Mouse (Mus musculus): ENCODE measurements around the gene Ofd1. TPM values are rescaled to one million over a fixed set of nuclear protein-coding genes. Genes with fewer than 3 reads are reported as not detected.

Gene Ofd1
- polyA plus RNA-seq, 1 experiment from 2014 or later = 9.1 TPM

DNA sequence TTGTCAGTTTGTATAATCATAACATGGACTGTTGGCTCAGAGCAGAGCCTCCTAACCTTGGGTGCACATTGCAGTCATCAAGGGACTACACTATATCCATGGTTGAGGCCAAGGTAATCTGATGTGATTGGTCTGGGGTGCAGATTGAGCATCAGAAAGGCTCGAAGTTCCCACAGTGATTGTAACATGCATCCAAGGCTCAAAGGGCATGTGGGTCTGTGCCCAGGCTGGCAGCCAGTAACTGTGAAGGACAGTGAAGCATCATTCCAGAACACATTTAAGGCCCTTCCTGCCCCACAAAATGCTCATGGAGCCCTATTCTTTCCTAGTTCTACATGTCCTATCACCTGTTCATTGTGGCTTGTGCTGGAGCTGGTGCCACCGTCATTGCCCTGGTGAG is 56.9 kb downstream of the Ofd1 start:
- Histone ChIP-seq H3K4me1 (replicated peaks; ENCODE audit: control insufficient read depth, insufficient read depth, low read length) (no peaks in the 10 kb centered on the region), H3K9me3 (ENCODE audit: control insufficient read depth, low read length) (no peaks in the 10 kb centered on the region), H3K9ac (ENCODE audit: low read depth, low read length) (no peak overlapping the region), H3K27me3 (ENCODE audit: control insufficient read depth, insufficient read depth, low read length) (peaks cover 3% of the 10 kb centered on the region; the same call in 1 of the 2 replicates), H3K4me2 (replicated peaks; ENCODE audit: low read depth, low read length) (no peak overlapping the region), H3K27ac (ENCODE audit: low read depth, low read length) (no peak overlapping the region), H3K36me3 (ENCODE audit: control insufficient read depth, insufficient read depth, low read length) (no peaks in the 10 kb centered on the region), H3K4me3 (ENCODE audit: low read depth, low read length) (no peak overlapping the region)
- ATAC-seq (ENCODE audit: low FRiP score) (no peak), DNase-seq (ENCODE audit: low spot score) (no peak)
- 88% methylated on average over 2 of the region's 2 CpGs for WGBS

DNA sequence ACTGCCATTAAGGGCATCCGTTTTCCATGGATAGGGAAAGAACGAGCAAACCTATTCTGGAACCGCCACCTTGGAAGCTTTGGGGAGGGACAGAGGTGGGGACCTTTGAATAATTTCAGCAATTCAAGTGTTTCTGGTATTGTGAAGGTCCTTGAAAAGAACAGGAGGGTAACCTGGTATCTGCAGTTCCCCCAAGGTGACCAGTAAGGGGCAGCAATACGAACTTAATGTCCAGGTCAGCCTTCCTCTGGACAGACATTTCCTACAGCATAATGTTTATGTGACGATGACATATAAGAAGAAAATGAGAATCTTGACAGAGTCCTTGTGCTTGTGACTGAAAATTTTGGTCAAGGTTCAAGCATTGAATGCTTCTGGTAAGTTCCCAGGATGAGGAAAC is 61.9 kb downstream of the Ofd1 start:
- Histone ChIP-seq H3K4me3 (ENCODE audit: low read depth, low read length) (no peak overlapping the region), H3K27me3 (ENCODE audit: control insufficient read depth, insufficient read depth, low read length) (peaks cover 3% of the 10 kb centered on the region; the same call in 1 of the 2 replicates), H3K27ac (ENCODE audit: low read depth, low read length) (no peak overlapping the region), H3K36me3 (ENCODE audit: control insufficient read depth, insufficient read depth, low read length) (no peaks in the 10 kb centered on the region), H3K4me1 (replicated peaks; ENCODE audit: control insufficient read depth, insufficient read depth, low read length) (no peaks in the 10 kb centered on the region), H3K4me2 (replicated peaks; ENCODE audit: low read depth, low read length) (no peak overlapping the region), H3K9me3 (ENCODE audit: control insufficient read depth, low read length) (no peaks in the 10 kb centered on the region), H3K9ac (ENCODE audit: low read depth, low read length) (no peak overlapping the region)
- DNase-seq (ENCODE audit: low spot score) = no peak
- WGBS = 86% methylated on average over 5 of the region's 5 CpGs
- no peak for ATAC-seq (ENCODE audit: low FRiP score)

DNA sequence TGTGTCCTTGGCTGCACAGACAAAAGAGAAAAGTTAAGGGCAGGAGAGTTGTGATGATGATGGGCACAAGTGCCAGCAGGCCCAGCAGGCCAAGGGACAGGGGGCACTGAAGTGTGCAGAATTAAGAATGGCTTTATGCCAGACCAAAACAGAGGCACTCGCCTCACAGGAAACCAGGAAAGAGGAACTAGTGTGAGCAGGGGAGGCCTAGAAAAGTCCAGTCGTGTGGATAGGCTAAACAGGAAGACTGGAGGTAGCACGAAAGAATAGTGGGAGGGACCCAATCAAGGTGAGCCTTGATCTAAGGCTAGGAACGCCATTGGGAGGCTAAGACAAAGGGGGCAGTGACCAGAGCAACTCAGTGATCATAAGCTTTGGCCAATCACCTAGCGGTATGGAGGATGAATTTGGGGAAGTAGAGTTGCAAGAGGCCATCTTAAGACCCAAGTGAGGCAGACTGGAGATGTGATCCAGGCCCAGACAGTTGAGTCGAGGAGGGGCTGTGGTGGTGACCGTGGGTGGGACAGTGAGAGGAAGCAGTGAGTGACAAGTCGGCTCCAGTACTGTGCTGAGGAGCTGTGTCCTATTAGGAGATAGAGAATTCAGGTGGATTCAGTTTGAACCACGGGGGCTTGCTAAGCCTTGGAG is 63.7 kb downstream of the Ofd1 start:
- ATAC-seq (ENCODE audit: low FRiP score) = no peak
- no peaks in the 10 kb centered on the region for H3K4me1 ChIP-seq (replicated peaks; ENCODE audit: control insufficient read depth, insufficient read depth, low read length)
- no peak for DNase-seq (ENCODE audit: low spot score)
- H3K9me3 ChIP-seq (ENCODE audit: control insufficient read depth, low read length) = no peaks in the 10 kb centered on the region
- 89% methylated on average over 9 of the region's 9 CpGs for WGBS
- no peaks in the 10 kb centered on the region for H3K36me3 ChIP-seq (ENCODE audit: control insufficient read depth, insufficient read depth, low read length)
- H3K4me2 ChIP-seq (replicated peaks; ENCODE audit: low read depth, low read length) = no peak overlapping the region
- H3K27me3 ChIP-seq (ENCODE audit: control insufficient read depth, insufficient read depth, low read length) = peaks cover 6% of the 10 kb centered on the region
- H3K9ac ChIP-seq (ENCODE audit: low read depth, low read length) = no peak overlapping the region
- H3K27ac ChIP-seq (ENCODE audit: low read depth, low read length) = no peak overlapping the region
- no peak overlapping the region for H3K4me3 ChIP-seq (ENCODE audit: low read depth, low read length)

DNA sequence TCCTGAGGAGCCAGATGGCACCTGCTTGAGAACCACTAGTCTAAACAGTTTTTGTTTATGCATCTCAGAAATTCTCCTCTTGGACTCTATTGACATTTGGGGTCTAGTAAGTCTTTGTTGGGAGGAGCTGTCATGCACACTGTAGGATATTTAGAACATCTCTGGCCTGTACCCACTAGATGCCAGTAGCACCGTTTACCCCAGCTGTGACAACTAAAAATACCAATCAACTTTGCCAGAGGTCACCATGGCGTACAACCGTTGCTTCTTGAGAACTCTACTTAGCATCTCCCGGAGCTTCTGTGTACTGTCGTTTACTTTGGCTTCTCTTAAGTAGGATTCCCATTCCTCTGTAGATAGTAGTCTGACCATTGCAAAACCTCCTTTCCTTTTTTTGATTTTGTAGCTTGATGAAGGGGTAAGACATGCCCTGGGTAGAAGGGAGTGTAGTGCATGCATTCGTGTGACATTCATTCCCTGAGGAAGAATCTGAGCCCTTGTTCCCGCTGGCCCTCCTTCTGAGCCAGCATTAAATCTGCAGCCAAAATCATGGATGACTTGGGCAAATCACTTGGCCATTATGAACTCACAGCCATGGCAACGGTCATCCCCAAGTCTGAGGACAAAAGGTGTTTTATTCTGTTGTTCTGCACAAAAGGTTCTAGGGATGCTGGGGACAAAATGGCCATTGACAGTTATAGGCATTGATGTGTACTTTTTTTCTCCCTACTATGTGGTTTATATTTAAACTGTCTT is 74.9 kb downstream of the Ofd1 start:
- WGBS = 72% methylated on average over 8 of the region's 8 CpGs
- no peak overlapping the region for H3K27ac ChIP-seq (ENCODE audit: low read depth, low read length)
- H3K9me3 ChIP-seq (ENCODE audit: control insufficient read depth, low read length) = no peaks in the 10 kb centered on the region
- H3K27me3 ChIP-seq (ENCODE audit: control insufficient read depth, insufficient read depth, low read length) = 0 out of 2 replicates have a peak, but pooled peaks cover 2% of the 10 kb centered on the region
- ATAC-seq (ENCODE audit: low FRiP score) = no peak
- no peaks in the 10 kb centered on the region for H3K36me3 ChIP-seq (ENCODE audit: control insufficient read depth, insufficient read depth, low read length)
- no peaks in the 10 kb centered on the region for H3K4me1 ChIP-seq (replicated peaks; ENCODE audit: control insufficient read depth, insufficient read depth, low read length)
- no peak for DNase-seq (ENCODE audit: low spot score)
- no peak overlapping the region for H3K9ac ChIP-seq (ENCODE audit: low read depth, low read length)
- H3K4me2 ChIP-seq (replicated peaks; ENCODE audit: low read depth, low read length) = no peak overlapping the region
- H3K4me3 ChIP-seq (ENCODE audit: low read depth, low read length) = no peak overlapping the region

DNA sequence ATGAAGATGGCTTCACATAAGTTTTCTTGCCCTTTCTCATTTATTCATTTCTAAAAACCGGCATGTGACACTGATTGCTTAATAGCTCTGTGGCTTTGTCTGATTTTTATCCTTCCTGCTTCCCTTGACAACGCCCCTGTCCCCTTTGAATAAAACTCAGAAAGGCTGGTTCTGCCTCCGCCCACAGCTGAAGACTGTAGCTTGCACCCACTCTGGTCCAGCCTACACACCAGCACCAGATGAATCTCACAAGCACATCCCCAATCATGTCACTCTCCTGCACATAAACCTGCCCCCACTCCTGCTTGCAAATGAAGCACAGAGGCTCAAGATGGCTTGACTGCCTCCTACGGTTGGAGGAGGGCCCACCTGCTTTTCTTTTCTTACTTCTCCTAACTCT is 80.0 kb downstream of the Ofd1 start:
- 80% methylated on average over 4 of the region's 4 CpGs for WGBS
- no peaks in the 10 kb centered on the region for H3K9me3 ChIP-seq (ENCODE audit: control insufficient read depth, low read length)

DNA sequence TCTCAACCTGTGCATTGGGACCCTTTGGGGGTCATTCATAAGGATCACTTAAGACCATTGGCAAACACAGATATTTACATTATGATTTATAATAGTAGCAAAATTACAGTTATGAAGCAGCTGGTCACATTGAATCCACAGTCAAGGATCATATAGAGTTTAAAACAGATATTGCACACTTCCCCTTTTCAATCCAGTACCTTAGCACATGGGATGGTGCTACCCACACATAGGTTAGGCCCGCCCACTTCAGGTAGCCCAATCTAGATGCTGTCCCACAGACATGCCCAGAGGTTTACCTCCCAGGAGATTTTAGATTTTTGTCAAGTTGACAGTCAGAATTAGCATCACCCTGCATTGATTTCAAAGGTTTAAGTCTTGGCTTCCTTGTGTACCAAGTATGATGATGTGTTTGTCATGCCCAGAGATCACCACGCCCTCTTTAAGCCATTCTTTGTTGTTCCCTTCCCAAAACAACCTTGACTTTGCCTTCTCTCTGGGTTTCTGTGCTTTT is 80.5 kb downstream of the Ofd1 start:
- Histone ChIP-seq H3K4me1 (replicated peaks; ENCODE audit: control insufficient read depth, insufficient read depth, low read length) (no peaks in the 10 kb centered on the region), H3K36me3 (ENCODE audit: control insufficient read depth, insufficient read depth, low read length) (no peaks in the 10 kb centered on the region), H3K4me3 (ENCODE audit: low read depth, low read length) (no peak overlapping the region), H3K9me3 (ENCODE audit: control insufficient read depth, low read length) (no peaks in the 10 kb centered on the region), H3K9ac (ENCODE audit: low read depth, low read length) (no peak overlapping the region), H3K4me2 (replicated peaks; ENCODE audit: low read depth, low read length) (no peak overlapping the region), H3K27ac (ENCODE audit: low read depth, low read length) (no peak overlapping the region), H3K27me3 (ENCODE audit: control insufficient read depth, insufficient read depth, low read length) (no peaks in the 10 kb centered on the region)
- WGBS = 92% methylated on average over 2 of the region's 2 CpGs
- ATAC-seq (ENCODE audit: low FRiP score) = no peak
- DNase-seq (ENCODE audit: low spot score) = no peak

More for the DNA sequence above, 80.0 kb downstream of the Ofd1 start:
- H3K36me3 ChIP-seq (ENCODE audit: control insufficient read depth, insufficient read depth, low read length) = no peaks in the 10 kb centered on the region
- no peaks in the 10 kb centered on the region for H3K4me1 ChIP-seq (replicated peaks; ENCODE audit: control insufficient read depth, insufficient read depth, low read length)
- DNase-seq (ENCODE audit: low spot score) (no peak), ATAC-seq (ENCODE audit: low FRiP score) (no peak)
- no peaks in the 10 kb centered on the region for H3K27me3 ChIP-seq (ENCODE audit: control insufficient read depth, insufficient read depth, low read length)
- no peak overlapping the region for H3K4me3 ChIP-seq (ENCODE audit: low read depth, low read length)
- H3K27ac ChIP-seq (ENCODE audit: low read depth, low read length) = no peak overlapping the region
- no peak overlapping the region for H3K9ac ChIP-seq (ENCODE audit: low read depth, low read length)
- no peak overlapping the region for H3K4me2 ChIP-seq (replicated peaks; ENCODE audit: low read depth, low read length)

DNA sequence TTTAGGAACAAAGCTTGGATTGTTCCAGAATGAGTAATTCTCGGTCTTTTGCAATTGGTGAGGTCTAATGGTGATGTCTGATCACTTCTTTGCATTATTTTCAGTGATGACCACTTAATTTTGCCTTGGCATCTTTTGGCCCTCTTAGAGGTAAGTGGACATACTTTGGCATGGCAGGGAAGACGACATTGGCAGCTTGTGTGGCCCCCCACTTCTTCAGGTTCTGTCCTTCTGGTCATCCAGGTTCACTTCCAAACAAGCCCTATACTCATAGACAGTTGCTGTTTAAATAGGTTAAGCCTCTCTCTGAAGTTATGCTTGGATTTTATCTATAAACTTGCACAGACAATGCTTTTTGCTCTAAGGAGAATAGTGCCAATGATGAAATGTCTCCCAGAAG is 81.5 kb downstream of the Ofd1 start:
- no peak for DNase-seq (ENCODE audit: low spot score)
- 84% methylated on average over 2 of the region's 2 CpGs for WGBS
- ATAC-seq (ENCODE audit: low FRiP score) = no peak

DNA sequence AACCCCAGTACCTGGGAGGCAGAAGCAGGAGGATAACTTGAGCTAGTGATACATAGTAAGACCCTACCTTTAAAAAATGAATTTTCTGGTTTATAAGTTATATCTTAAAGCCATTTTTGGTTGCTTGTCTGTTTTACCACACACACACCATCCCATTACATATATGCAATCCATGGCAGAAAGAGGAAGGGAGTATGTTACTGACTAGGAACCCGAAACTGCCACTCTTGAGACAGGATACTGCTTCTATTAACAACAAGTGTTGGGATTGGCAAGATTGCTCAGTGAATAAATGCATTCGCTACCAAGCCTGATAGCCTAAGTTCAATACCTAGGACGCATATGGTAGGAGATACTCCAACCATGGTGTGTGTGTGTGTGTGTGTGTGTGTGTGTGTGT is 84.2 kb downstream of the Ofd1 start:
- WGBS = 97% methylated on average over 3 of the region's 3 CpGs
- Histone ChIP-seq H3K4me1 (replicated peaks; ENCODE audit: control insufficient read depth, insufficient read depth, low read length) (no peaks in the 10 kb centered on the region), H3K27ac (ENCODE audit: low read depth, low read length) (no peak overlapping the region), H3K4me2 (replicated peaks; ENCODE audit: low read depth, low read length) (no peak overlapping the region), H3K36me3 (ENCODE audit: control insufficient read depth, insufficient read depth, low read length) (no peaks in the 10 kb centered on the region), H3K9me3 (ENCODE audit: control insufficient read depth, low read length) (no peaks in the 10 kb centered on the region), H3K27me3 (ENCODE audit: control insufficient read depth, insufficient read depth, low read length) (no peaks in the 10 kb centered on the region), H3K4me3 (ENCODE audit: low read depth, low read length) (no peak overlapping the region), H3K9ac (ENCODE audit: low read depth, low read length) (no peak overlapping the region)
- no peak for ATAC-seq (ENCODE audit: low FRiP score)
- no peak for DNase-seq (ENCODE audit: low spot score)

More for the DNA sequence above, 81.5 kb downstream of the Ofd1 start:
- H3K9me3 ChIP-seq (ENCODE audit: control insufficient read depth, low read length) = no peaks in the 10 kb centered on the region
- no peaks in the 10 kb centered on the region for H3K4me1 ChIP-seq (replicated peaks; ENCODE audit: control insufficient read depth, insufficient read depth, low read length)
- H3K27me3 ChIP-seq (ENCODE audit: control insufficient read depth, insufficient read depth, low read length) = no peaks in the 10 kb centered on the region
- H3K27ac ChIP-seq (ENCODE audit: low read depth, low read length) = no peak overlapping the region
- no peak overlapping the region for H3K4me3 ChIP-seq (ENCODE audit: low read depth, low read length)
- H3K4me2 ChIP-seq (replicated peaks; ENCODE audit: low read depth, low read length) = no peak overlapping the region
- no peaks in the 10 kb centered on the region for H3K36me3 ChIP-seq (ENCODE audit: control insufficient read depth, insufficient read depth, low read length)
- no peak overlapping the region for H3K9ac ChIP-seq (ENCODE audit: low read depth, low read length)

DNA sequence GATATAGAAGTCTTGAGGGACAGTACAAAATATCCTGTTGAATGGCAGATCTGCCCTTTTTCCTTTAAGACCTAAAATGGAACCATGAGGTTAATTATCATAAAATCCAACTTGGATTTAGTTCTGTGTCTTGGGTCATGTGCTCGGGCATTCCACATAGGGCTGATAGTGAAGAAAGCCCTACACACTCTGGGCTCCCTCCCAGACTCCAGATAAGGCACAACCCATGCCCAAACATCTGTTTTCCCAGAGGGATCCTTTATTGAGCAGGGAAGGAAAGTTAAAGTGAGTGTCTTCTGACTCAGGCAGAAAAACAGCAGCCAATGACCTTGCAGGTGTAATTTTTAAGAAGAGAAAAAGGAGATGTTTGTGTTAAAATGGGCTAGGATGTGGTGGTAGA is 85.6 kb downstream of the Ofd1 start:
- Histone ChIP-seq H3K27ac (ENCODE audit: low read depth, low read length) (no peak overlapping the region), H3K4me2 (replicated peaks; ENCODE audit: low read depth, low read length) (no peak overlapping the region), H3K27me3 (ENCODE audit: control insufficient read depth, insufficient read depth, low read length) (no peaks in the 10 kb centered on the region), H3K36me3 (ENCODE audit: control insufficient read depth, insufficient read depth, low read length) (no peaks in the 10 kb centered on the region), H3K4me1 (replicated peaks; ENCODE audit: control insufficient read depth, insufficient read depth, low read length) (no peaks in the 10 kb centered on the region), H3K9me3 (ENCODE audit: control insufficient read depth, low read length) (no peaks in the 10 kb centered on the region), H3K4me3 (ENCODE audit: low read depth, low read length) (no peak overlapping the region), H3K9ac (ENCODE audit: low read depth, low read length) (no peak overlapping the region)
- WGBS = 63% methylated on average over 1 of the region's 1 CpGs
- DNase-seq (ENCODE audit: low spot score) (no peak), ATAC-seq (ENCODE audit: low FRiP score) (no peak)
